Mouse (Mus musculus) kidney, adult 2 months (tissue): ENCODE results near the gene Tcf21.

ENCODE experiments used
- CTCF ChIP-seq: fragments of 200-500 bp; conservative IDR thresholded peaks from 2 replicates; pipeline ENCODE4 v1.5.1; 2011; ENCODE audit warnings: low read depth, mild to moderate bottlenecking, control low read depth, low read length, moderate library complexity, mixed read lengths; ENCODE audit not compliant: insufficient read depth, insufficient read length
- POLR2A ChIP-seq: fragments of 200-500 bp; IDR thresholded peaks from one replicate; pipeline ENCODE4 v1.6.1; 2011; ENCODE audit warnings: low read depth, low read length, control low read depth

DNA sequence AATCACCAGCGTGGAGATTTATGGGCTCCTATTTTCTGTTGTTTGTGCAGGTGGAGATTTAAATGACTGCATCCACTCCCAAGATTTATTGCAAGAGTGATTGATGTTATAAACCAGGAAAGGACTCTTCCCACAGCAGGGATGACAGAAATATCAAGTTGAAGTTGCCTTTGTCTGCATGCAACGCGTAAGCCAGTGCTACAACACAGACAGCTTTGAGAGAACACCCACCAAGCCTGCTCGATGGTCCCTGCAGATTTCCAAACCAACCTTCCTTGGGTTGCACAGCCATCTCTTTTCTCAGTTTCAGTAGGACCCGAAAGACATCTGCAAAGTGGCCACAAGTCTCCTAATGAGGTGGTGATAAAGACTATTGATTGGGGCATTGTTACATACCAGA, 1.7 kb upstream of the Tcf21 start:
- no peak for TF ChIP-seq POLR2A
- TF ChIP-seq CTCF: no peak
